Mouse (Mus musculus) cerebellum, adult 11 months (tissue): ENCODE data around the gene Slc9a8.

Experiments
- DNase-seq: peaks from one replicate; pipeline ENCODE4 v3.0.0; 2022

Gene Slc9a8

GRCm38 (mm10) chr2:167519606-167520252 is 98.2 kb downstream of the Slc9a8 start:
- DNase-seq: no peak
